ENCODE assay signal across 21 mouse cellular contexts in the genomic region with DNA sequence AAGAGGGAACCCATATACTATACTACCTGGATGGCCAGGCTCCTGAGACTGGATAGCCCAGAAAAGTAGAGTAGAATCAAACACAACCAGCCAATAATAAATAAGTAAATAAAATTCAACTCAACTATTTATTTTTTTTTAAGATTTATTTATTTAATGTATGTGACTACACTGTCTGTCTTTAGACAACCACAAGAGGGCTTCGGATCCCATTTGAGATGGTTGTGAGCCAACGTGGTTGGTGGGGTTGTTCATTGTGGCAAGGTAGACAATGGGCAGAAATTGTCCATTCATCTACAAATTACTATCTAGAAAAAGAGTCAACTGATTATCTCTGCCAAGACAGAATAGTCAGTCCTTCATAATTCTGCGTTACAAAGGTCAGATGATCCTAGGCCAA. TPM values are rescaled to one million over a fixed set of nuclear protein-coding genes. Genes with fewer than 3 reads are reported as not detected.
"Had no signal": no experiment of that assay in that cellular context is flagged by ENCODE, and none has a peak within 500 bp of the region (broad histone marks: within the 10 kb centered on the region; RNA-seq: fewer than 3 reads in every experiment).

No protein-coding gene starts in this region.

- ATAC-seq: intestine, embryonic 16.5 days; midbrain, embryonic 16.5 days had no signal

- H3K36me3 ChIP-seq: limb, embryonic 15.5 days; liver, embryonic 15.5 days; midbrain, embryonic 12.5 days had no signal

- H3K9me3 ChIP-seq: limb, embryonic 15.5 days; liver, embryonic 15.5 days; midbrain, embryonic 12.5 days had no signal

- H3K4me3 ChIP-seq: limb, embryonic 15.5 days; liver, embryonic 15.5 days; megakaryocyte, embryonic 14.5 days; midbrain, embryonic 12.5 days had no signal

- H3K4me2 ChIP-seq: limb, embryonic 15.5 days; liver, embryonic 15.5 days; lung, embryonic 14.5 days; midbrain, embryonic 12.5 days had no signal

- H3K27ac ChIP-seq: limb, embryonic 15.5 days; liver, embryonic 15.5 days; macrophage; midbrain, embryonic 12.5 days had no signal

- DNase-seq: kidney, adult 8-10 months; kidney, postnatal 4 days; lung, embryonic 14.5 days; lung, postnatal 10 days; right cerebral cortex, adult 18-20 months; right cerebral cortex, postnatal 25 days; thymus, postnatal 14 days had no signal

- H3K9ac ChIP-seq: limb, embryonic 15.5 days; liver, embryonic 15.5 days; lung, embryonic 14.5 days; midbrain, embryonic 12.5 days had no signal

RNA-seq across cellular contexts. Expression of a gene that starts 40.3 kb away (rescaled TPM):
- total RNA-seq: layer of hippocampus, adult 8-10 months; layer of hippocampus, postnatal 25 days; left cerebral cortex, adult 8-10 months; left cerebral cortex, postnatal 25 days had no signal
- polyA plus RNA-seq: limb, embryonic 11.5 days; liver, embryonic 15.5 days; lung, embryonic 14.5 days; macrophage; midbrain, embryonic 12.5 days; midbrain, embryonic 16.5 days; neural tube, embryonic 14.5 days; small intestine, adult 2 months had no signal
